Mouse (Mus musculus): ENCODE results near the gene Asb16. TPM values are rescaled to one million over a fixed set of nuclear protein-coding genes. Genes with fewer than 3 reads are reported as not detected.

Gene Asb16
- total and polyA plus RNA-seq, 3 experiments = 0.05 TPM; not detected in 2

DNA sequence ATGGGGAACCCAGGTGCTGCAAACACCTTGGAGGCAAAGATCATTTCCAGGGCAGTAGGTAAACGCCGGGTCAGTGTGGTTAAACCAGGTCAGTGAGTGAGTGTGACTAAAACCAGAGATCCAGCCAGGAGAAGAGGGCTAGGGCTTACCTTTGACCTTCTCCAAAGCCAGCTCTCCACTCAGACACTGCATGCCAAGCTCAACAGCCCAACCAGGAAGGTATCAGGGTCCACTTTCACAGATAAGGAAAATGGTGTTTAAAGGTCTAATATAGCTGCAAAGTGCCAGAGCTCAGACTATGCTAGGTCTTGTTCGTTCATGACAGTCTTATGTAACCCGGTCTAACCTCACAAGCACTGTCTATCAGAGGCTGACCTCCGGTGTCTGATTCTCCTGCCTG, 27.3 kb upstream of the Asb16 start:
- Histone ChIP-seq H3K9me3 (replicated peaks) (no peaks in the 10 kb centered on the region), H3K4me1 (ENCODE audit: insufficient read depth, low read depth, low read length) (peaks cover 24% of the 10 kb centered on the region), H3K4me3 (ENCODE audit: low read depth, low read length) (no peak overlapping the region), H3K36me3 (replicated peaks) (no peaks in the 10 kb centered on the region), H3K27me3 (ENCODE audit: insufficient read depth, low read length) (peaks cover 46% of the 10 kb centered on the region)
- ATAC-seq (ENCODE audit: extremely low read depth, insufficient number of reproducible peaks, low FRiP score, poor library complexity, severe bottlenecking) (no peak), DNase-seq (ENCODE audit: low spot score) (no peak)
- no peak for TF ChIP-seq TAL1 (conservative IDR thresholded peaks at IDR 0.05; ENCODE audit: low read depth, low read length)
- TF ChIP-seq GATA2 (IDR thresholded peaks at IDR 0.05; ENCODE audit: borderline replicate concordance, low read depth, low read length) = no peak
- TF ChIP-seq CTCF (IDR thresholded peaks at IDR 0.05; ENCODE audit: low read depth, low read length) = no peak

DNA sequence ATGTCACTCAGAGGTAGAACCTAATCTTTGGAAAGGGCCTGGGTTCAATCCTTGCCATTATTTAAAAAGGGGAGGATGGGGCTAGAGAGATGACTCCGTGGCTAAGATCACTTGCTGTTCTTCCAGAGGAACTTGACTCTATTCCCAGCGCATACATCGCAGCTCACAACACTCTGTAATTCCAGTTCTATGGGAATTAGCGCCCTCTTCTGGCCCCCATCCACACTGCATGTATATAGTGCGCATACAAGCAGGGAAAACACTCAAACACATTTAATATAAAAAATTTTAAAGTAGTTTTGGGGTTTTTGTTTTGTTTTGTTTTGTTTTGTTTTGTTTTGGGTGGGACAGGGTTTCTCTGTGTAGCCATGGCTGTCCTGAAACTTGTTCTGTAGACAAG, 26.7 kb upstream of the Asb16 start:
- no peak overlapping the region for H3K4me3 ChIP-seq (ENCODE audit: low read depth, low read length)
- peaks cover 21% of the 10 kb centered on the region for H3K4me1 ChIP-seq (ENCODE audit: insufficient read depth, low read depth, low read length)
- H3K9me3 ChIP-seq (replicated peaks) = no peaks in the 10 kb centered on the region
- DNase-seq (ENCODE audit: low spot score) = no peak
- TF ChIP-seq GATA2 (IDR thresholded peaks at IDR 0.05; ENCODE audit: borderline replicate concordance, low read depth, low read length) = no peak
- no peak for TF ChIP-seq POLR2AphosphoS5 (IDR thresholded peaks at IDR 0.05; ENCODE audit: insufficient replicate concordance, low read depth, low read length)
- no peak for TF ChIP-seq CTCF (IDR thresholded peaks at IDR 0.05; ENCODE audit: low read depth, low read length)
- no peak for TF ChIP-seq GATA1 (IDR thresholded peaks at IDR 0.05; ENCODE audit: borderline replicate concordance, low read length)
- no peak for TF ChIP-seq TAL1 (conservative IDR thresholded peaks at IDR 0.05; ENCODE audit: low read depth, low read length)
- no peaks in the 10 kb centered on the region for H3K36me3 ChIP-seq (replicated peaks)
- no peak for ATAC-seq (ENCODE audit: extremely low read depth, insufficient number of reproducible peaks, low FRiP score, poor library complexity, severe bottlenecking)
- peaks cover 42% of the 10 kb centered on the region for H3K27me3 ChIP-seq (ENCODE audit: insufficient read depth, low read length)

DNA sequence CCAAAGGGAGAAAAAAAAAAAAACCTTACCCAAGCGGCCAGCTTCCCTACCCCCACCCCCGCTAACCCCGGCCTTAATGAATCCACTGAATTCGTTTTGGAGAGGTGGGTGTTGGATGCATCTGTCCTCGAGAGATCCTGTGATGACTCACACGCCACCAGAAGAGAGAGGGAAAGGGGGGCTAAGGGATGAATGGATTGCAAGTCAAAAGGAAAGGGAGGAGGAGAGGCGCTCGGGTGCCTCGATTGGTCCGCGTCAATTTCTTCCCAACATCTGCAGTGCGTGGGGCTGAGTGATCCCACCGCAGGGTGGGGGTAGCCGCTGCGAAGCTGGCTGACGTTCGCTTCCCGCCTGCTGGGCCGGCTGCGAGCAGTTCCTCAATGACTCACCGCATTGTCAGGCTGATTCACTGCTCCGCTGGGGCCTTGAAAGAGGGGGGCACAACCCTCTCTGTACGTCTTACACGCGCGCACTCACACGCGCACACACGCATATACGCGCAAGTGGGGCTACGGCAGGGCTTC, 23.6 kb upstream of the Asb16 start:
- peaks cover 31% of the 10 kb centered on the region for H3K4me1 ChIP-seq (ENCODE audit: insufficient read depth, low read depth, low read length)
- no peaks in the 10 kb centered on the region for H3K9me3 ChIP-seq (replicated peaks)
- TF ChIP-seq GATA1 (IDR thresholded peaks at IDR 0.05; ENCODE audit: borderline replicate concordance, low read length) (no peak), POLR2AphosphoS5 (IDR thresholded peaks at IDR 0.05; ENCODE audit: insufficient replicate concordance, low read depth, low read length) (no peak), GATA2 (IDR thresholded peaks at IDR 0.05; ENCODE audit: borderline replicate concordance, low read depth, low read length) (no peak), TAL1 (conservative IDR thresholded peaks at IDR 0.05; ENCODE audit: low read depth, low read length) (no peak), CTCF (IDR thresholded peaks at IDR 0.05; ENCODE audit: low read depth, low read length) (no peak)
- DNase-seq (ENCODE audit: low spot score) = peak; percentile 68
- no peaks in the 10 kb centered on the region for H3K36me3 ChIP-seq (replicated peaks)
- peak overlapping the region; percentile 67 for H3K4me3 ChIP-seq (ENCODE audit: low read depth, low read length)
- H3K27me3 ChIP-seq (ENCODE audit: insufficient read depth, low read length) = peaks cover 26% of the 10 kb centered on the region
- peak; percentile 28; the same call in 1 of the 2 replicates for ATAC-seq (ENCODE audit: extremely low read depth, insufficient number of reproducible peaks, low FRiP score, poor library complexity, severe bottlenecking)

DNA sequence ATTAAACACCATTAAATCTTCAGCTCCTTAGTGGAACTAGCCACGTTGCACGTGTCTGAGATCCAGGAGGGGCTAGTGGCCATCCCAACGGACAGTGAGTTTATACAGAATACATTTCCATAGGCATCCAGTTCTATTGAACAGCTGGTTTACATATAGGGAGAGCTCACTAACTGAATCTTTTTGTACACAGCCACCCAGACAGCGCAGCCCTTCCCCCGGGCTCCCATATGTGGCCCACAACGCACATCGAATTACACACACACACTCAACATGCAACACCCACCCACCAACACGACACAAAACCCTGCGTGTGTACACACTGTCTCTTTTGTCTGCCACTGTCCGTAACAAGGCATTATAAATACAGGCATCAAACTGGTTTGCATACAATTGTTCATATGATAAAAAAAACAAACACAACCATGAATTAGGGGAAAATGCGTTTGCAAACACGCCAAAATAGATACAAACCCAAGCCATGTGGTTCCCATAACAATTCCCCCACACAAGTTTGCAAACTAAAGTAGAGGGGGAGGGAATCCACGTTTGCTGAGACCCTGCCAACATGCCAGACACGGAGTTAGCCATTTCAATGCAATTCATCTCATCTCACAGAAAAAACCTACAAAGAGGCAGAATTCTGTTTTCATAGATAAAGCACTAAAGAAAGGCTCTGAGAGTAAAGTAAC, 22.8 kb upstream of the Asb16 start:
- no peaks in the 10 kb centered on the region for H3K9me3 ChIP-seq (replicated peaks)
- H3K36me3 ChIP-seq (replicated peaks) = peaks cover 5% of the 10 kb centered on the region
- DNase-seq (ENCODE audit: low spot score) (no peak), ATAC-seq (ENCODE audit: extremely low read depth, insufficient number of reproducible peaks, low FRiP score, poor library complexity, severe bottlenecking) (no peak)
- peaks cover 23% of the 10 kb centered on the region for H3K27me3 ChIP-seq (ENCODE audit: insufficient read depth, low read length)
- H3K4me3 ChIP-seq (ENCODE audit: low read depth, low read length) = no peak overlapping the region; the same call in 1 of the 2 replicates
- H3K4me1 ChIP-seq (ENCODE audit: insufficient read depth, low read depth, low read length) = peaks cover 32% of the 10 kb centered on the region
- TF ChIP-seq CTCF (IDR thresholded peaks at IDR 0.05; ENCODE audit: low read depth, low read length) (no peak), GATA1 (IDR thresholded peaks at IDR 0.05; ENCODE audit: borderline replicate concordance, low read length) (no peak), TAL1 (conservative IDR thresholded peaks at IDR 0.05; ENCODE audit: low read depth, low read length) (no peak), POLR2AphosphoS5 (IDR thresholded peaks at IDR 0.05; ENCODE audit: insufficient replicate concordance, low read depth, low read length) (no peak), GATA2 (IDR thresholded peaks at IDR 0.05; ENCODE audit: borderline replicate concordance, low read depth, low read length) (no peak)

DNA sequence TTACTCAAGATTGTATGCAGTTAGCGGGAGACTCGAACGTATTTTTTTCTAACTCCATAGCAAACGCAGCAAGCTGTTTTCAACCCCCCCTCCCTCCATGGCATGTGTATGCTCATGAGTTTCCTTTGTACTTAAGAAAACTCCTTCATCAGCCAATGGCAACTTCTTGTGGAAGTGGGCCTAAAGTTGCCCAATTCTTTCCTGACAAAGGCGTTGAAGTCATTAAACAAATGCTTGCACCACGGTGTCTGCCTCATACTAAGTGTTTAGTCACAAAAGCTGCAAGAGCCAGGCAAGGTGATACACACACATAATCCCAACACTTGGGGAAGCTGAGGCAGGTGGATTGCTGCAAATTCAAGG, 22.3 kb upstream of the Asb16 start:
- Histone ChIP-seq H3K4me3 (ENCODE audit: low read depth, low read length) (no peak overlapping the region), H3K36me3 (replicated peaks) (peaks cover 10% of the 10 kb centered on the region), H3K4me1 (ENCODE audit: insufficient read depth, low read depth, low read length) (peaks cover 34% of the 10 kb centered on the region), H3K27me3 (ENCODE audit: insufficient read depth, low read length) (peaks cover 20% of the 10 kb centered on the region), H3K9me3 (replicated peaks) (no peaks in the 10 kb centered on the region)
- DNase-seq (ENCODE audit: low spot score) (no peak), ATAC-seq (ENCODE audit: extremely low read depth, insufficient number of reproducible peaks, low FRiP score, poor library complexity, severe bottlenecking) (no peak)
- TF ChIP-seq CTCF (IDR thresholded peaks at IDR 0.05; ENCODE audit: low read depth, low read length) (no peak), TAL1 (conservative IDR thresholded peaks at IDR 0.05; ENCODE audit: low read depth, low read length) (no peak), GATA1 (IDR thresholded peaks at IDR 0.05; ENCODE audit: borderline replicate concordance, low read length) (no peak), POLR2AphosphoS5 (IDR thresholded peaks at IDR 0.05; ENCODE audit: insufficient replicate concordance, low read depth, low read length) (no peak), GATA2 (IDR thresholded peaks at IDR 0.05; ENCODE audit: borderline replicate concordance, low read depth, low read length) (no peak)

DNA sequence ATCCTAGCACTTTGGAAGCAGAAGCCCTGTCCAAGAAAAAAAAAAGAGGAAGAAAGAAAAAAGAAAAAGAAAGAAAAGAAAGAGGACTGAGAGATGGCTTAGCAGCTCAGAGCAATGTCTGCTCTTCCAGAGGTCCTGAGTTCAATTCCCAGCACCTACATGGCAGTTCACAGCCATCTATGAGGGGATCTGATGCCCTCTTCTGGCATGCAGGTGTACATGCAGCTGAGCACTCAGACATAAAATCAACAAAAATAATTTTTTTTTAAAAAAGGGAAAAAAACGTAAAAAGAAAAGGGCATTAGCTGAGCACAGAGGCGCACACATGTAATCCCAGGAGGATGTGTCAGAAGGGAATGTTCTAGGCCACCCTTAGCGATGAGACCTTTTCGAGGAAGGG, 21.7 kb upstream of the Asb16 start:
- H3K36me3 ChIP-seq (replicated peaks) = peaks cover 16% of the 10 kb centered on the region
- no peaks in the 10 kb centered on the region for H3K9me3 ChIP-seq (replicated peaks)
- DNase-seq (ENCODE audit: low spot score) (no peak), ATAC-seq (ENCODE audit: extremely low read depth, insufficient number of reproducible peaks, low FRiP score, poor library complexity, severe bottlenecking) (no peak)
- TF ChIP-seq POLR2AphosphoS5 (IDR thresholded peaks at IDR 0.05; ENCODE audit: insufficient replicate concordance, low read depth, low read length) (no peak), TAL1 (conservative IDR thresholded peaks at IDR 0.05; ENCODE audit: low read depth, low read length) (no peak), GATA1 (IDR thresholded peaks at IDR 0.05; ENCODE audit: borderline replicate concordance, low read length) (no peak), CTCF (IDR thresholded peaks at IDR 0.05; ENCODE audit: low read depth, low read length) (peak; percentile 5; the same call in 1 of the 2 replicates)
- peaks cover 34% of the 10 kb centered on the region for H3K4me1 ChIP-seq (ENCODE audit: insufficient read depth, low read depth, low read length)
- no peak overlapping the region for H3K4me3 ChIP-seq (ENCODE audit: low read depth, low read length)
- peaks cover 14% of the 10 kb centered on the region for H3K27me3 ChIP-seq (ENCODE audit: insufficient read depth, low read length)
